Mouse (Mus musculus): ENCODE measurements around the gene Tmem179b. TPM values are rescaled to one million over a fixed set of nuclear protein-coding genes. Genes with fewer than 3 reads are reported as not detected.

Gene Tmem179b
- polyA plus RNA-seq, 1 experiment from 2014 or later = 45.7 TPM

GRCm38 (mm10) chr19:8727495-8728114, 46.7 kb downstream of the Tmem179b start:
- 26% methylated on average over 5 of the region's 5 CpGs for WGBS
- H3K27ac ChIP-seq (ENCODE audit: low read depth, low read length) = no peak overlapping the region
- peak; percentile 88 for DNase-seq (ENCODE audit: low spot score, missing footprints)

GRCm38 (mm10) chr19:8726609-8727390, 47.5 kb downstream of the Tmem179b start:
- DNase-seq (ENCODE audit: low spot score, missing footprints) = peak; percentile 83
- WGBS = 32% methylated on average over 3 of the region's 3 CpGs
- Histone ChIP-seq H3K4me2 (no peak overlapping the region), H3K27ac (ENCODE audit: low read depth, low read length) (no peak overlapping the region), H3K4me3 (ENCODE audit: low read depth, low read length) (no peak overlapping the region), H3K9ac (ENCODE audit: low read length) (no peak overlapping the region), H3K36me3 (ENCODE audit: control insufficient read depth, insufficient read depth, low read length) (peaks cover 8% of the 10 kb centered on the region), H3K4me1 (ENCODE audit: control insufficient read depth, insufficient read depth, low read length) (peaks cover 14% of the 10 kb centered on the region), H3K27me3 (ENCODE audit: control insufficient read depth, insufficient read depth, low read length) (no peaks in the 10 kb centered on the region), H3K9me3 (ENCODE audit: control insufficient read depth, low read length) (no peaks in the 10 kb centered on the region)
- ATAC-seq (ENCODE audit: low FRiP score) = no peak

More at GRCm38 (mm10) chr19:8727495-8728114, 46.7 kb downstream of the Tmem179b start:
- Histone ChIP-seq H3K36me3 (ENCODE audit: control insufficient read depth, insufficient read depth, low read length) (peaks cover 8% of the 10 kb centered on the region), H3K27me3 (ENCODE audit: control insufficient read depth, insufficient read depth, low read length) (no peaks in the 10 kb centered on the region), H3K4me2 (no peak overlapping the region), H3K9me3 (ENCODE audit: control insufficient read depth, low read length) (no peaks in the 10 kb centered on the region), H3K4me3 (ENCODE audit: low read depth, low read length) (no peak overlapping the region), H3K9ac (ENCODE audit: low read length) (no peak overlapping the region), H3K4me1 (ENCODE audit: control insufficient read depth, insufficient read depth, low read length) (peaks cover 7% of the 10 kb centered on the region; the same call in 1 of the 2 replicates)
- no peak for ATAC-seq (ENCODE audit: low FRiP score)

- peak overlapping the region; percentile 90 for H3K4me3 ChIP-seq (ENCODE audit: low read depth, low read length)
- H3K4me2 ChIP-seq = peak overlapping the region; percentile 67
- H3K9me3 ChIP-seq (ENCODE audit: control insufficient read depth, low read length) = no peaks in the 10 kb centered on the region
- no peak for ATAC-seq (ENCODE audit: low FRiP score)
- no peaks in the 10 kb centered on the region for H3K27me3 ChIP-seq (ENCODE audit: control insufficient read depth, insufficient read depth, low read length)
- peaks cover 14% of the 10 kb centered on the region for H3K4me1 ChIP-seq (ENCODE audit: control insufficient read depth, insufficient read depth, low read length)
- peak; percentile 80 for DNase-seq (ENCODE audit: low spot score, missing footprints)
- peak overlapping the region; percentile 99; the same call in 1 of the 2 replicates for H3K9ac ChIP-seq (ENCODE audit: low read length)
- H3K27ac ChIP-seq (ENCODE audit: low read depth, low read length) = no peak overlapping the region
- 55% methylated on average over 4 of the region's 4 CpGs for WGBS
- H3K36me3 ChIP-seq (ENCODE audit: control insufficient read depth, insufficient read depth, low read length) = peaks cover 8% of the 10 kb centered on the region
These were observed 49.1 kb downstream of the Tmem179b start for GRCm38 (mm10) chr19:8725081-8725613.

DNA sequence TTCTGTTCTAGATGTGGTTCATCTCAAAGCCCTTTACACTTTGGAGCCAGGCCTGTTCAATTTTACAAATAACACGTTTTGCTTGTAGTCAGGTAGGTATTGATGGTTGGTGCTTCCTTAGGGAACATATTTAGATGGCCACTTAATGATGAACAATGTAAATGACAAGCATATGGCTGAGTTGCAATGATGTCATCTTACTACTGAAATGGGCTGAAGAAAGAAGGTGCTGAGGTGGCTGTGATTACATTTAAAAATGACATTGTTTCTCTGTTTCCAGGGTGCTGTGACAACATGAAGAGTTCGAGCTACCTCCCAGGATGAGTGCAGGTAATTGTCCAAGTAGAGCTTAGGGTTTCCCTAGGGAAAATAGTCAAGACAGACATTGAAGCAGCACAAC, 49.9 kb downstream of the Tmem179b start:
- DNase-seq (ENCODE audit: low spot score, missing footprints) (no peak), ATAC-seq (ENCODE audit: low FRiP score) (no peak)
- 5% methylated on average over 2 of the region's 2 CpGs for WGBS
- peak overlapping the region; percentile 82 for H3K27ac ChIP-seq (ENCODE audit: low read depth, low read length)
- peaks cover 8% of the 10 kb centered on the region for H3K36me3 ChIP-seq (ENCODE audit: control insufficient read depth, insufficient read depth, low read length)
- peaks cover 14% of the 10 kb centered on the region for H3K4me1 ChIP-seq (ENCODE audit: control insufficient read depth, insufficient read depth, low read length)
- H3K9me3 ChIP-seq (ENCODE audit: control insufficient read depth, low read length) = no peaks in the 10 kb centered on the region
- no peaks in the 10 kb centered on the region for H3K27me3 ChIP-seq (ENCODE audit: control insufficient read depth, insufficient read depth, low read length)
- H3K4me3 ChIP-seq (ENCODE audit: low read depth, low read length) = peak overlapping the region; percentile 90
- peak overlapping the region; percentile 99 for H3K9ac ChIP-seq (ENCODE audit: low read length)
- peak overlapping the region; percentile 67 for H3K4me2 ChIP-seq

- H3K36me3 ChIP-seq (ENCODE audit: control insufficient read depth, insufficient read depth, low read length) = peaks cover 8% of the 10 kb centered on the region
- peak overlapping the region; percentile 67 for H3K4me2 ChIP-seq
- DNase-seq (ENCODE audit: low spot score, missing footprints) = peak; percentile 91
- peak overlapping the region; percentile 99 for H3K9ac ChIP-seq (ENCODE audit: low read length)
- H3K4me3 ChIP-seq (ENCODE audit: low read depth, low read length) = peak overlapping the region; percentile 90
- under 1% methylated on average over 20 of the region's 20 CpGs for WGBS
- no peaks in the 10 kb centered on the region for H3K27me3 ChIP-seq (ENCODE audit: control insufficient read depth, insufficient read depth, low read length)
- H3K4me1 ChIP-seq (ENCODE audit: control insufficient read depth, insufficient read depth, low read length) = peaks cover 14% of the 10 kb centered on the region
- no peaks in the 10 kb centered on the region for H3K9me3 ChIP-seq (ENCODE audit: control insufficient read depth, low read length)
- no peak for ATAC-seq (ENCODE audit: low FRiP score)
- peak overlapping the region; percentile 82 for H3K27ac ChIP-seq (ENCODE audit: low read depth, low read length)
These were observed 50.5 kb downstream of the Tmem179b start for GRCm38 (mm10) chr19:8723574-8724346.

DNA sequence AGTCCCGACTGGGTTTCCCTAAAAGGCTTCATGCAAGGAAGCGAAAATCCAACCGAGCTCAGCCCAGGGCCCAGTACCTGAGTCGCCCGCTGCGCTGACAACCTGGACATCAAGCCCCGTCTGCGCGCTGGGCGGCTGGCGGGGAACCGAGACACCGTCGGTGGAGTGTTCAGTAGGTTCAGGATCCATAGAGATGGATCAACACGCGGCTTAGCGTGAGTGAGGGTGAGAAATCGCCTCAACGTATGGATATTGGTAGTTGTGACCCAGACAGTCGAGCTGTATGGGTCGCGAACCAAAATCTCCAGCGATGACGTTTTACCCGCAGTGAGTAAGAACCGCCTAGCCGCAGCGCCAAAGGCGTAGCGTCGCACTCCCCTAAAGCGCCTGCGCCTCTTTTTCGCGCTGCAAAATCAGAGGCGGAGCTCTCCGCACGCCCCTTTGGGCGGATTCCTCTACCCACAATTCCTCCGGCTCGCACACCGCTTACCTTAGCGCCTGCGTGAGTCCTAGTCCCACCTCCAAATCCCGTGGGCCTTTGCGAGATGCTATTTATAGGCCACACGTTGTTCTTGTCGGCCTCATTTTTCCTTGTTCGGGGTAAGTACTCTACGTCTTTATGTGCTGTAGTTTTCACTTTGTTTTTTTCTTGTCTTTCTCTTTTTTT, 51.2 kb downstream of the Tmem179b start, which contains the start of gene Slc3a2:
Gene Slc3a2, minus strand, starts transcription at position 463 of the 667 bp plus-strand sequence.
- Histone ChIP-seq H3K9me3 (ENCODE audit: control insufficient read depth, low read length) (no peaks in the 10 kb centered on the region), H3K4me1 (ENCODE audit: control insufficient read depth, insufficient read depth, low read length) (peaks cover 14% of the 10 kb centered on the region), H3K9ac (ENCODE audit: low read length) (peak within 1 kb of the TSS; percentile 99), H3K4me2 (peak within 1 kb of the TSS; percentile 67), H3K36me3 (ENCODE audit: control insufficient read depth, insufficient read depth, low read length) (peaks cover 8% of the 10 kb centered on the region), H3K4me3 (ENCODE audit: low read depth, low read length) (peak within 1 kb of the TSS; percentile 90), H3K27ac (ENCODE audit: low read depth, low read length) (peak within 1 kb of the TSS; percentile 82), H3K27me3 (ENCODE audit: control insufficient read depth, insufficient read depth, low read length) (no peaks in the 10 kb centered on the region)
- WGBS = under 1% methylated on average over 50 of the region's 50 CpGs
- DNase-seq (ENCODE audit: low spot score, missing footprints) (peak; percentile 99), ATAC-seq (ENCODE audit: low FRiP score) (peak; percentile 95)

GRCm38 (mm10) chr19:8722559-8722906, 51.7 kb downstream of the Tmem179b start:
- H3K4me3 ChIP-seq (ENCODE audit: low read depth, low read length) = peak overlapping the region; percentile 90
- DNase-seq (ENCODE audit: low spot score, missing footprints) (no peak), ATAC-seq (ENCODE audit: low FRiP score) (peak; percentile 6)
- H3K27ac ChIP-seq (ENCODE audit: low read depth, low read length) = peak overlapping the region; percentile 80
- 1% methylated on average over 5 of the region's 5 CpGs for WGBS
- peaks cover 14% of the 10 kb centered on the region for H3K4me1 ChIP-seq (ENCODE audit: control insufficient read depth, insufficient read depth, low read length)
- peak overlapping the region; percentile 99 for H3K9ac ChIP-seq (ENCODE audit: low read length)
- no peaks in the 10 kb centered on the region for H3K27me3 ChIP-seq (ENCODE audit: control insufficient read depth, insufficient read depth, low read length)
- no peaks in the 10 kb centered on the region for H3K9me3 ChIP-seq (ENCODE audit: control insufficient read depth, low read length)
- peak overlapping the region; percentile 67 for H3K4me2 ChIP-seq
- peaks cover 8% of the 10 kb centered on the region for H3K36me3 ChIP-seq (ENCODE audit: control insufficient read depth, insufficient read depth, low read length)

All from midbrain, embryonic 11.5 days (tissue).